Mouse (Mus musculus) neural tube, embryonic 13.5 days (tissue): ENCODE results near the gene Tmem184a. TPM values are rescaled to one million over a fixed set of nuclear protein-coding genes. Genes with fewer than 3 reads are reported as not detected.

ENCODE experiments used
- microRNA-seq: library from miRNA; unstranded; fragments of <30 nt; microRNA quantifications from one replicate; pipeline ENCODE4, GENCODE M21; 2016
- polyA plus RNA-seq: library from polyadenylated mRNA; unstranded; fragments of >200 nt; fragmentation: Nextera tagmentation; extraction: Ambion mirVana; gene quantifications from 2 replicates; pipeline ENCODE4 v1.2.1, GENCODE M21; 2015

Tmem184a gene
- polyA plus RNA-seq, 1 experiment from 2014 or later, result 0.64 TPM

Small RNA genes within 50 kb of the gene (microRNA-seq; reads per million reads assigned to microRNA genes)
- 0.44 reads per million for gene Mir7037

Other genes with a start within 250 kb of the Tmem184a start
- 6.2 and 6.3 TPM in 2 replicates for gene Micall2, start 83.6 kb downstream of the Tmem184a start, polyA plus RNA-seq
- 24.3 and 27.1 TPM in 2 replicates for gene Ints1, start 44.2 kb downstream of the Tmem184a start, polyA plus RNA-seq
- 11.7 and 12.1 TPM in 2 replicates for gene Mafk, start 28.4 kb downstream of the Tmem184a start, polyA plus RNA-seq
- gene Gm26938, start 6.5 kb upstream of the Tmem184a start, polyA plus RNA-seq, result not detected in 2 replicates
- 66.6 and 70.3 TPM in 2 replicates for gene Psmg3, start 7.0 kb upstream of the Tmem184a start, polyA plus RNA-seq
- 3.3 and 4.0 TPM in 2 replicates for gene Elfn1, start 88.0 kb upstream of the Tmem184a start, polyA plus RNA-seq